Mouse (Mus musculus): ENCODE measurements around the gene Cmah. TPM values are rescaled to one million over a fixed set of nuclear protein-coding genes. Genes with fewer than 3 reads are reported as not detected.

Gene Cmah
- polyA plus RNA-seq, 1 experiment from 2014 or later, result 1.4 TPM

DNA sequence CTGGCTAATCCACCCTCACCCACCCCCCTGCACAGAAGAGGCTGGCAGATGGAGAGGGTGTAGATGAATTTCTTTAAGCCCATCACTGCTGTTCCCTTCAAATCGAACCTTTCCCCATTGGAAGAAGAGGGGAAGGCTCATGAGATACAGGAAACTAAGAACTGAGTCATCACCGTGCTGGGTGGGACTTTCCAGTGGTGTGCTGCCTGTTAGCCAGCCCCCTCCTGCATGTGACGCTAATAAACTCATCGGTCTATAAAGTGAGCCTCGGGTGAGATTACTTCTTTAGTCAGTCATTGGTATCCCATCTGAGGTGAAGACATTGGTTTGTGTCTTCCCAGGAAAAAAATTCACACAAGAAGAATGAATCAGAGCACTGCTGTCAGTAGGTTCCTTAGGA, 160.3 kb downstream of the Cmah start:
- no peak overlapping the region for H3K4me2 ChIP-seq (ENCODE audit: low read length)
- WGBS, result 82% methylated on average over 5 of the region's 5 CpGs
- TF ChIP-seq CTCF (IDR thresholded peaks at IDR 0.05; ENCODE audit: low read depth), result no peak
- H3K9me3 ChIP-seq (replicated peaks; ENCODE audit: low read length), result no peaks in the 10 kb centered on the region
- no peaks in the 10 kb centered on the region for H3K4me1 ChIP-seq (replicated peaks; ENCODE audit: insufficient read depth, low read length)
- H3K36me3 ChIP-seq (ENCODE audit: insufficient read depth, low read length), result no peaks in the 10 kb centered on the region
- H3K27ac ChIP-seq, result no peak overlapping the region
- ATAC-seq (replicated peaks; ENCODE audit: low FRiP score, low read depth), result no peak
- no peak overlapping the region for H3K4me3 ChIP-seq (replicated peaks; ENCODE audit: low read depth, low read length)
- no peak overlapping the region for H3K9ac ChIP-seq (ENCODE audit: low read depth, low read length)
- H3K27me3 ChIP-seq (ENCODE audit: insufficient read depth, low read length), result no peaks in the 10 kb centered on the region
- DNase-seq (ENCODE audit: low spot score), result no peak

DNA sequence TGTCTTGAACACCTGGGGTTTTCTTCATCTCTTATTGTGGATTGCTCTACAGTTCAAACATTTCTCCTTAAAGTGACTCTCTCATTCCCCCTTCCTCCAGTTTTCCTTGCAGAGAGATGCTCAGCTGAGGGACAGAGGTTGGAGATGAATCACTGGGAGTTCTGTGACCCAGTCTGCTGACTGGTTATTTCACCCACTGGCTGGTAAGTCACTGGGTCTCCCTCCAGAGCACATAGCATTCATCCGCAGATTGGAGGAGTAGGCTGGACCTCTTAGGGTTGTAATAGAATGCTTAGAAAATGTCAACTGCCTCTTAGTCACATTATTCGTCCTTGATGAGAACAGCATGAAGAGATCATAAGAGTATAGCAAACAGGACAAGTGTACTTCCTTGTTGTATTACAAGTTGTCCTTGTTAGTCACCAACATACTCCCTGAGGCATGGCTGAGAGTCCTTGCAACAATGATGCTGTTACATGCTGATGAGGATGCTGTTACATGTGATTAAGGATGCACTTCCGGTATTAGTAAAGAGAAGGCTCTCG, 161.4 kb downstream of the Cmah start:
- H3K36me3 ChIP-seq (ENCODE audit: insufficient read depth, low read length), result no peaks in the 10 kb centered on the region
- DNase-seq (ENCODE audit: low spot score) (no peak), ATAC-seq (replicated peaks; ENCODE audit: low FRiP score, low read depth) (no peak)
- H3K27ac ChIP-seq, result no peak overlapping the region
- TF ChIP-seq CTCF (IDR thresholded peaks at IDR 0.05; ENCODE audit: low read depth), result no peak
- WGBS, result 90% methylated on average over 4 of the region's 4 CpGs
- no peaks in the 10 kb centered on the region for H3K9me3 ChIP-seq (replicated peaks; ENCODE audit: low read length)
- no peak overlapping the region for H3K9ac ChIP-seq (ENCODE audit: low read depth, low read length)
- no peaks in the 10 kb centered on the region for H3K27me3 ChIP-seq (ENCODE audit: insufficient read depth, low read length)
- no peaks in the 10 kb centered on the region for H3K4me1 ChIP-seq (replicated peaks; ENCODE audit: insufficient read depth, low read length)
- no peak overlapping the region for H3K4me3 ChIP-seq (replicated peaks; ENCODE audit: low read depth, low read length)
- no peak overlapping the region for H3K4me2 ChIP-seq (ENCODE audit: low read length)

DNA sequence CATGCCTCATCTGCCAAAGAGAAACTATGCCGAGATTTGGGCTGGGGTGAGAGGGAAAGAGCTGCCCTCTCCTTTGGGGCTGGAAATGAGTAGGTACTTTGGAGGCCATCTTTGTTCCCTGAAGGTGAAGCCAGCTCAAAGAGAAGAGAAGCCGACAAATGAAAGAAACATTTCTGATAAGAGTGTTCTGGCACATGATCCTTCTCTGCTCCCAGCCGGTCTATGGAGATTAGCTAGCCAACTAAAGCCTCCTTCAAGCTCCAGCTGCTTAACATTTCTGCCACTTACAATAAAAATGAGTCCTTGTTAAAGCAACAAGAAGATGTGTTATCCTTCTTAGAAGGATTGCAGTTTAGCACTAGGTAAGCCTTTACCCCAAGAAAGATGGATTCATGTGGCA, 162.3 kb downstream of the Cmah start:
- no peaks in the 10 kb centered on the region for H3K4me1 ChIP-seq (replicated peaks; ENCODE audit: insufficient read depth, low read length)
- ATAC-seq (replicated peaks; ENCODE audit: low FRiP score, low read depth) (no peak), DNase-seq (ENCODE audit: low spot score) (no peak)
- H3K9me3 ChIP-seq (replicated peaks; ENCODE audit: low read length), result no peaks in the 10 kb centered on the region
- no peak overlapping the region for H3K4me2 ChIP-seq (ENCODE audit: low read length)
- H3K4me3 ChIP-seq (replicated peaks; ENCODE audit: low read depth, low read length), result no peak overlapping the region
- H3K36me3 ChIP-seq (ENCODE audit: insufficient read depth, low read length), result no peaks in the 10 kb centered on the region
- no peak overlapping the region for H3K9ac ChIP-seq (ENCODE audit: low read depth, low read length)
- 80% methylated on average over 3 of the region's 3 CpGs for WGBS
- H3K27ac ChIP-seq, result no peak overlapping the region
- no peaks in the 10 kb centered on the region for H3K27me3 ChIP-seq (ENCODE audit: insufficient read depth, low read length)
- no peak for TF ChIP-seq CTCF (IDR thresholded peaks at IDR 0.05; ENCODE audit: low read depth)

- no peak overlapping the region for H3K27ac ChIP-seq
- H3K4me2 ChIP-seq (ENCODE audit: low read length), result no peak overlapping the region
- 37% methylated on average over 3 of the region's 3 CpGs for WGBS
- H3K9me3 ChIP-seq (replicated peaks; ENCODE audit: low read length), result no peaks in the 10 kb centered on the region
- H3K36me3 ChIP-seq (ENCODE audit: insufficient read depth, low read length), result no peaks in the 10 kb centered on the region
- H3K4me1 ChIP-seq (replicated peaks; ENCODE audit: insufficient read depth, low read length), result no peaks in the 10 kb centered on the region
- H3K27me3 ChIP-seq (ENCODE audit: insufficient read depth, low read length), result no peaks in the 10 kb centered on the region
- ATAC-seq (replicated peaks; ENCODE audit: low FRiP score, low read depth), result no peak
- no peak for TF ChIP-seq CTCF (IDR thresholded peaks at IDR 0.05; ENCODE audit: low read depth)
- DNase-seq (ENCODE audit: low spot score), result no peak
- H3K9ac ChIP-seq (ENCODE audit: low read depth, low read length), result no peak overlapping the region
- H3K4me3 ChIP-seq (replicated peaks; ENCODE audit: low read depth, low read length), result no peak overlapping the region
Observed at GRCm38 (mm10) chr13:24490041-24490440, 162.8 kb downstream of the Cmah start.

DNA sequence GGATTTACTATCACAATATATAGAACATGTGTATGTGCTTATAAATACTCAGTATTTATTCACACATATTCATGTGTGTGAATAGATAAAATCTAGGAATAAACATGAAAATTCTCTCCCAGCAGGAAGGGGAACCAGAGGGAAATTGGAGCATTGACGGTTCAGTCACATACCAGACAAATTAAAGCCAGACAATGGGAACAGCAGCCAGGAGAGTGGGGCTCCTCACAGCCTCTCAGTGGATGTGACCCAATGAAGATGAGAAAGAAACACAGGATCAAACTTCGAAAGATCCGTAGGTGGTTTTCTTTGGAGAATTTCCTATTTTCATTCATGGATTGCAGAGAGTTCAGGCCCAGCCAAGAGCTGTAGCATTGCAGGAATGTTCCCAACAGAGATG, 163.9 kb downstream of the Cmah start:
- ATAC-seq (replicated peaks; ENCODE audit: low FRiP score, low read depth) (no peak), DNase-seq (ENCODE audit: low spot score) (no peak)
- Histone ChIP-seq H3K36me3 (ENCODE audit: insufficient read depth, low read length) (no peaks in the 10 kb centered on the region), H3K4me3 (replicated peaks; ENCODE audit: low read depth, low read length) (no peak overlapping the region), H3K4me1 (replicated peaks; ENCODE audit: insufficient read depth, low read length) (no peaks in the 10 kb centered on the region), H3K9me3 (replicated peaks; ENCODE audit: low read length) (no peaks in the 10 kb centered on the region), H3K27ac (no peak overlapping the region), H3K9ac (ENCODE audit: low read depth, low read length) (no peak overlapping the region), H3K27me3 (ENCODE audit: insufficient read depth, low read length) (no peaks in the 10 kb centered on the region), H3K4me2 (ENCODE audit: low read length) (no peak overlapping the region)
- TF ChIP-seq CTCF (IDR thresholded peaks at IDR 0.05; ENCODE audit: low read depth), result no peak
- WGBS, result 72% methylated on average over 3 of the region's 3 CpGs

GRCm38 (mm10) chr13:24493784-24494183, 166.6 kb downstream of the Cmah start:
- Histone ChIP-seq H3K36me3 (ENCODE audit: insufficient read depth, low read length) (no peaks in the 10 kb centered on the region), H3K4me1 (replicated peaks; ENCODE audit: insufficient read depth, low read length) (no peaks in the 10 kb centered on the region), H3K9me3 (replicated peaks; ENCODE audit: low read length) (no peaks in the 10 kb centered on the region), H3K27ac (no peak overlapping the region), H3K4me3 (replicated peaks; ENCODE audit: low read depth, low read length) (no peak overlapping the region), H3K9ac (ENCODE audit: low read depth, low read length) (no peak overlapping the region), H3K27me3 (ENCODE audit: insufficient read depth, low read length) (no peaks in the 10 kb centered on the region), H3K4me2 (ENCODE audit: low read length) (no peak overlapping the region)
- ATAC-seq (replicated peaks; ENCODE audit: low FRiP score, low read depth) (no peak), DNase-seq (ENCODE audit: low spot score) (no peak)
- no peak for TF ChIP-seq CTCF (IDR thresholded peaks at IDR 0.05; ENCODE audit: low read depth)
- WGBS, result 80% methylated on average over 3 of the region's 3 CpGs

- H3K9me3 ChIP-seq (replicated peaks; ENCODE audit: low read length), result no peaks in the 10 kb centered on the region
- H3K4me1 ChIP-seq (replicated peaks; ENCODE audit: insufficient read depth, low read length), result no peaks in the 10 kb centered on the region
- ATAC-seq (replicated peaks; ENCODE audit: low FRiP score, low read depth), result no peak
- WGBS, result 88% methylated on average over 5 of the region's 5 CpGs
- no peaks in the 10 kb centered on the region for H3K27me3 ChIP-seq (ENCODE audit: insufficient read depth, low read length)
- no peak overlapping the region for H3K4me2 ChIP-seq (ENCODE audit: low read length)
- no peak for TF ChIP-seq CTCF (IDR thresholded peaks at IDR 0.05; ENCODE audit: low read depth)
- no peaks in the 10 kb centered on the region for H3K36me3 ChIP-seq (ENCODE audit: insufficient read depth, low read length)
- no peak overlapping the region for H3K4me3 ChIP-seq (replicated peaks; ENCODE audit: low read depth, low read length)
- H3K27ac ChIP-seq, result no peak overlapping the region
- no peak for DNase-seq (ENCODE audit: low spot score)
- no peak overlapping the region for H3K9ac ChIP-seq (ENCODE audit: low read depth, low read length)
Observed at GRCm38 (mm10) chr13:24496353-24496752, 169.1 kb downstream of the Cmah start.

Data from kidney, postnatal 0 days (tissue).